Mouse (Mus musculus) heart, embryonic 13.5 days (tissue): ENCODE data around the gene Upf1. TPM values are rescaled to one million over a fixed set of nuclear protein-coding genes. Genes with fewer than 3 reads are reported as not detected.

Experiments used
- ATAC-seq: fragments of 200-750 bp; cut with Nextera tagmentation; 2 replicates; pipeline ENCODE4 v1.8.0; 2017; ENCODE audit warnings: moderate TSS enrichment; ENCODE audit not compliant: insufficient number of reproducible peaks, low FRiP score, low TSS enrichment; ENCODE audit errors: extremely low read depth
- H3K27ac ChIP-seq: fragments of 300-500 bp; sonication (generic); replicated peaks from 2 replicates; pipeline ENCODE4 v1.5.1; 2015; ENCODE audit warnings: moderate library complexity, mild to moderate bottlenecking, inconsistent platforms
- H3K27me3 ChIP-seq: fragments of 300-500 bp; sonication (generic); replicated peaks from 2 replicates; pipeline ENCODE4 v1.6.1; 2015; ENCODE audit warnings: mild to moderate bottlenecking, inconsistent platforms
- H3K36me3 ChIP-seq: fragments of 300-500 bp; sonication (generic); 2 replicates; pipeline ENCODE4 v1.6.1; 2015; ENCODE audit warnings: mild to moderate bottlenecking, inconsistent platforms
- H3K4me1 ChIP-seq: fragments of 300-500 bp; sonication (generic); 2 replicates; pipeline ENCODE4 v1.6.1; 2015; ENCODE audit warnings: inconsistent platforms
- H3K4me2 ChIP-seq: fragments of 300-500 bp; sonication (generic); 2 replicates; pipeline ENCODE4 v1.6.1; 2015; ENCODE audit warnings: inconsistent platforms, mild to moderate bottlenecking, moderate library complexity
- H3K4me3 ChIP-seq: fragments of 300-500 bp; sonication (generic); 2 replicates; pipeline ENCODE4 v1.5.1; 2015; ENCODE audit warnings: moderate library complexity, mild to moderate bottlenecking, inconsistent platforms
- H3K9ac ChIP-seq: fragments of 300-500 bp; sonication (generic); 2 replicates; pipeline ENCODE4 v1.6.1; 2015; ENCODE audit warnings: inconsistent platforms, mild to moderate bottlenecking, moderate library complexity
- H3K9me3 ChIP-seq: fragments of 300-500 bp; sonication (generic); 2 replicates; pipeline ENCODE4 v1.6.1; 2016; ENCODE audit warnings: inconsistent platforms
- WGBS: fragments of 180-500 bp; shearing (Covaris S2); methylation state at CpG from one replicate; pipeline ENCODE4 v1.1.7; 2015; ENCODE audit warnings: mixed read lengths; 5-methylcytosine and 5-hydroxymethylcytosine counted together
- polyA plus RNA-seq: library from polyadenylated mRNA; unstranded; fragments of >200 nt; fragmentation: Nextera tagmentation; extraction: Ambion mirVana; gene quantifications from 2 replicates; pipeline ENCODE4 v1.2.1, GENCODE M21; 2015

The Upf1 gene
- polyA plus RNA-seq, 1 experiment from 2014 or later = 12.2 TPM

- Histone ChIP-seq H3K9me3 (no peaks in the 10 kb centered on the region), H3K27me3 (peaks cover 90% of the 10 kb centered on the region), H3K36me3 (no peaks in the 10 kb centered on the region), H3K27ac (no peak overlapping the region), H3K4me1 (peaks cover 50% of the 10 kb centered on the region), H3K4me3 (peak overlapping the region; percentile 46), H3K4me2 (peak overlapping the region; percentile 68), H3K9ac (no peak overlapping the region)
- no peak for ATAC-seq
- 7% methylated on average over 35 of the region's 35 CpGs for WGBS
These were observed 22.3 kb upstream of the Upf1 start for GRCm38 (mm10) chr8:70375212-70375859.

- under 1% methylated on average over 51 of the region's 53 CpGs for WGBS
- Histone ChIP-seq H3K4me2 (peak overlapping the region; percentile 68), H3K4me1 (peaks cover 50% of the 10 kb centered on the region), H3K9ac (peak overlapping the region; percentile 24), H3K27ac (no peak overlapping the region), H3K4me3 (peak overlapping the region; percentile 46), H3K9me3 (no peaks in the 10 kb centered on the region), H3K27me3 (peaks cover 81% of the 10 kb centered on the region), H3K36me3 (no peaks in the 10 kb centered on the region)
- peak; percentile 81 for ATAC-seq
These were observed 21.3 kb upstream of the Upf1 start for GRCm38 (mm10) chr8:70374318-70374927.

- H3K4me2 ChIP-seq = peak within 1 kb of the TSS; percentile 68
- H3K27me3 ChIP-seq = peaks cover 73% of the 10 kb centered on the region
- peak within 1 kb of the TSS; percentile 37 for H3K9ac ChIP-seq
- no peak for ATAC-seq
- H3K36me3 ChIP-seq = no peaks in the 10 kb centered on the region
- H3K27ac ChIP-seq = peak within 1 kb of the TSS; percentile 17; the same call in 1 of the 2 replicates
- peak within 1 kb of the TSS; percentile 46 for H3K4me3 ChIP-seq
- no peaks in the 10 kb centered on the region for H3K9me3 ChIP-seq
- peaks cover 58% of the 10 kb centered on the region for H3K4me1 ChIP-seq
- 4% methylated on average over 47 of the region's 47 CpGs for WGBS
These were observed 20.6 kb upstream of the Upf1 start, which contains the start of gene Comp for GRCm38 (mm10) chr8:70373397-70374317. Comp (plus strand) TSS chr8:70373558.

GRCm38 (mm10) chr8:70371951-70372350, 18.9 kb upstream of the Upf1 start:
- Histone ChIP-seq H3K36me3 (no peaks in the 10 kb centered on the region), H3K4me2 (no peak overlapping the region), H3K4me1 (peaks cover 58% of the 10 kb centered on the region), H3K9ac (0 out of 2 replicates have a peak overlapping the region, but pooled peaks have one; percentile 54), H3K27ac (peak overlapping the region; percentile 55), H3K27me3 (peaks cover 61% of the 10 kb centered on the region), H3K9me3 (no peaks in the 10 kb centered on the region), H3K4me3 (no peak overlapping the region)
- 35% methylated on average over 6 of the region's 6 CpGs for WGBS
- ATAC-seq = no peak

GRCm38 (mm10) chr8:70370476-70370875, 17.4 kb upstream of the Upf1 start:
- H3K36me3 ChIP-seq = no peaks in the 10 kb centered on the region
- WGBS = 77% methylated on average over 7 of the region's 7 CpGs
- peaks cover 46% of the 10 kb centered on the region for H3K4me1 ChIP-seq
- H3K4me2 ChIP-seq = no peak overlapping the region
- H3K4me3 ChIP-seq = no peak overlapping the region
- H3K9me3 ChIP-seq = no peaks in the 10 kb centered on the region
- ATAC-seq = no peak
- peaks cover 52% of the 10 kb centered on the region for H3K27me3 ChIP-seq
- H3K27ac ChIP-seq = no peak overlapping the region
- no peak overlapping the region for H3K9ac ChIP-seq

- no peak for ATAC-seq
- no peaks in the 10 kb centered on the region for H3K36me3 ChIP-seq
- no peak overlapping the region for H3K9ac ChIP-seq
- 74% methylated on average over 5 of the region's 5 CpGs for WGBS
- H3K9me3 ChIP-seq = no peaks in the 10 kb centered on the region
- peaks cover 19% of the 10 kb centered on the region for H3K27me3 ChIP-seq
- no peak overlapping the region for H3K4me2 ChIP-seq
- no peak overlapping the region for H3K27ac ChIP-seq
- H3K4me3 ChIP-seq = no peak overlapping the region
- peaks cover 12% of the 10 kb centered on the region for H3K4me1 ChIP-seq
These were observed 13.5 kb upstream of the Upf1 start for GRCm38 (mm10) chr8:70366588-70366987.

- Histone ChIP-seq H3K9ac (no peak overlapping the region), H3K4me1 (peaks cover 14% of the 10 kb centered on the region; the same call in 1 of the 2 replicates), H3K27ac (no peak overlapping the region), H3K4me3 (no peak overlapping the region), H3K36me3 (no peaks in the 10 kb centered on the region), H3K4me2 (no peak overlapping the region), H3K9me3 (peaks cover 4% of the 10 kb centered on the region; the same call in 1 of the 2 replicates), H3K27me3 (peaks cover 17% of the 10 kb centered on the region; the same call in 1 of the 2 replicates)
- 38% methylated on average over 5 of the region's 5 CpGs for WGBS
- ATAC-seq = no peak; the same call in 1 of the 2 replicates
These were observed 11.0 kb upstream of the Upf1 start for GRCm38 (mm10) chr8:70364066-70364465.

- H3K9ac ChIP-seq = no peak overlapping the region
- 64% methylated on average over 10 of the region's 10 CpGs for WGBS
- no peak for ATAC-seq
These were observed 8.5 kb upstream of the Upf1 start for GRCm38 (mm10) chr8:70361484-70362032.

GRCm38 (mm10) chr8:70360769-70361168, 7.7 kb upstream of the Upf1 start:
- no peak overlapping the region for H3K9ac ChIP-seq
- WGBS = 42% methylated on average over 4 of the region's 4 CpGs
- no peak for ATAC-seq

More at GRCm38 (mm10) chr8:70361484-70362032, 8.5 kb upstream of the Upf1 start:
- peaks cover 4% of the 10 kb centered on the region; the same call in 1 of the 2 replicates for H3K9me3 ChIP-seq
- peaks cover 10% of the 10 kb centered on the region; the same call in 1 of the 2 replicates for H3K4me1 ChIP-seq
- H3K4me3 ChIP-seq = no peak overlapping the region
- no peak overlapping the region for H3K27ac ChIP-seq
- peaks cover 8% of the 10 kb centered on the region; the same call in 1 of the 2 replicates for H3K27me3 ChIP-seq
- no peak overlapping the region for H3K4me2 ChIP-seq
- H3K36me3 ChIP-seq = no peaks in the 10 kb centered on the region

GRCm38 (mm10) chr8:70359411-70359810, 6.3 kb upstream of the Upf1 start:
- peaks cover 15% of the 10 kb centered on the region for H3K4me1 ChIP-seq
- no peak overlapping the region for H3K4me3 ChIP-seq
- H3K27me3 ChIP-seq = peaks cover 6% of the 10 kb centered on the region; the same call in 1 of the 2 replicates
- no peaks in the 10 kb centered on the region for H3K36me3 ChIP-seq
- 35% methylated on average over 3 of the region's 3 CpGs for WGBS
- no peak for ATAC-seq
- no peak overlapping the region for H3K4me2 ChIP-seq
- peaks cover 4% of the 10 kb centered on the region; the same call in 1 of the 2 replicates for H3K9me3 ChIP-seq
- no peak overlapping the region for H3K27ac ChIP-seq
- H3K9ac ChIP-seq = 0 out of 2 replicates have a peak overlapping the region, but pooled peaks have one; percentile 14

More at GRCm38 (mm10) chr8:70360769-70361168, 7.7 kb upstream of the Upf1 start:
- Histone ChIP-seq H3K9me3 (peaks cover 4% of the 10 kb centered on the region; the same call in 1 of the 2 replicates), H3K4me1 (peaks cover 14% of the 10 kb centered on the region), H3K27ac (no peak overlapping the region), H3K36me3 (no peaks in the 10 kb centered on the region), H3K27me3 (peaks cover 6% of the 10 kb centered on the region; the same call in 1 of the 2 replicates), H3K4me2 (no peak overlapping the region), H3K4me3 (no peak overlapping the region)
